Mouse (Mus musculus) limb, embryonic 15.5 days (tissue): ENCODE results near the gene Gpnmb. TPM values are rescaled to one million over a fixed set of nuclear protein-coding genes. Genes with fewer than 3 reads are reported as not detected.

Experiments used
- ATAC-seq: fragments of 200-750 bp; cut with Nextera tagmentation; 2 replicates; pipeline ENCODE4 v1.8.0; 2017; ENCODE audit warnings: low read depth, moderate TSS enrichment; ENCODE audit not compliant: insufficient number of reproducible peaks, low FRiP score, low TSS enrichment
- H3K27ac ChIP-seq: fragments of 300-500 bp; sonication (generic); 2 replicates; pipeline ENCODE4 v1.5.1; 2015; ENCODE audit warnings: moderate library complexity, mild to moderate bottlenecking, inconsistent platforms
- H3K27me3 ChIP-seq: fragments of 300-500 bp; sonication (generic); 2 replicates; pipeline ENCODE4 v1.6.1; 2015; ENCODE audit warnings: inconsistent platforms
- H3K36me3 ChIP-seq: fragments of 300-500 bp; sonication (generic); 2 replicates; pipeline ENCODE4 v1.6.1; 2015; ENCODE audit warnings: inconsistent platforms
- H3K4me1 ChIP-seq: fragments of 300-500 bp; sonication (generic); 2 replicates; pipeline ENCODE4 v1.6.1; 2015; ENCODE audit warnings: inconsistent platforms
- H3K4me2 ChIP-seq: fragments of 300-500 bp; sonication (generic); 2 replicates; pipeline ENCODE4 v1.6.1; 2015; ENCODE audit warnings: mild to moderate bottlenecking, inconsistent platforms
- H3K4me3 ChIP-seq: fragments of 300-500 bp; sonication (generic); 2 replicates; pipeline ENCODE4 v1.5.1; 2015; ENCODE audit warnings: mild to moderate bottlenecking, inconsistent platforms
- H3K9ac ChIP-seq: fragments of 300-500 bp; sonication (generic); 2 replicates; pipeline ENCODE4 v1.6.1; 2015; ENCODE audit warnings: inconsistent platforms
- H3K9me3 ChIP-seq: fragments of 300-500 bp; sonication (generic); 2 replicates; pipeline ENCODE4 v1.6.1; 2016; ENCODE audit warnings: inconsistent platforms
- WGBS: fragments of 180-500 bp; shearing (Covaris S2); methylation state at CpG from one replicate; pipeline ENCODE4 v1.1.7; 2015; 5-methylcytosine and 5-hydroxymethylcytosine counted together
- polyA plus RNA-seq: library from polyadenylated mRNA; unstranded; fragments of >200 nt; fragmentation: Nextera tagmentation; extraction: Ambion mirVana; gene quantifications from 2 replicates; pipeline ENCODE4 v1.2.1, GENCODE M21; 2015

The Gpnmb gene
- polyA plus RNA-seq, 1 experiment from 2014 or later: 1.6 TPM

DNA sequence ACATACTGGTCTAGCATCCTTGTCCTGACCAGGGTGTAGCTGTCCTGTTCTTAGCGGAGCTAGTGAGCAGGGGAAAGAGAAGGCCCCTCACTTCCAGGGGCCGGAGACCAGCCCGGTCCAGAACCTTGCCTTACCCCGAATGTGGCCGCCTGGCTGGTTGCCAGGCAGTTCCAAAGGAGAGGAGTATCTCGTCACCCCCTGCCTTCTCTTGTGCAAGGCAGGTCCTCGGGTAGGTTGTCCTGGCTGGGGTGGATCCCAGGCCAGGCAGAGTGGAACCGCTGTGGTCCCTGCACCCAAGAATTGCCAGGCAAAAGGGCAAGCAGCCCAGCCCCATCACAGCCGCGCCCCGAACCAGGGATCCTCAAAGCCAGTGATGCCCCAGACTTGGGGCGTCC is 919 bp downstream of the Gpnmb start:
- Histone ChIP-seq H3K27ac (no peak overlapping the region), H3K4me3 (no peak overlapping the region), H3K4me1 (peaks cover 16% of the 10 kb centered on the region), H3K4me2 (no peak overlapping the region), H3K9me3 (no peaks in the 10 kb centered on the region), H3K27me3 (peaks cover 8% of the 10 kb centered on the region; the same call in 1 of the 2 replicates), H3K9ac (no peak overlapping the region), H3K36me3 (no peaks in the 10 kb centered on the region)
- no peak for ATAC-seq
- 65% methylated on average over 12 of the region's 12 CpGs for WGBS

DNA sequence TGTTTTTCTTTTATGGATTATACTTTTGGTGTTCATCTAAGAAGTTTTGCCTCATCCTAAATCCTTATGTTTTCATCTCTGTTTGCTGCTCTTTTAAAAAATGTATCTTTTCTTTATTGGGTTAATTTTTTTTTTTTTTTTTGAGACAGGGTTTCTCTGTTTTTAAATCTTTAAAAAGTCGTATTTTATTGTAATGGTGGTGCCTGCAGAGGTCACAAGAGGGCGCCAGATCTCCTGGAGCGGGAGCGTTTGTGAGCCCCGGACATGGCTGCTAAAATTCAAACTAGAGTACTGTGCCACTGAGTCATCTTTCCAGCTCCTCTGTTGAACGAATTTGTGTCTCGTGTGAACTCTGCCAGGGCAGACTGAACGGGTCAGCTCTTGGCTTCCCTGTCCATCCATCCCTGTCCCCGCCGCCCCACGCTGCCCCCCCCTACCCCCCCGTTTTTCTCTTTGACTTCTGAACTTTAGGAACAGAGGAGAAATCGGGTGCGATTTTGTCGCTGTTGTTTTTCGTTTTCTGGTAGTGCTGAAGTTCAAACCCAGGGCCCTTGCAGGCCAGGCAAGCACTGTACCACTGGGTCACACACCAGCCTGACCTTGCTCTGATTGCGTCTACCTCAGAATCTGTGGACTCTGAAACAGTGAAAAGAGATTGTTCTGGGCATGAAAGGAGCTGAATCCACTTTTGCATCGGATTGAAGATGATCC is 3.3 kb downstream of the Gpnmb start:
- H3K36me3 ChIP-seq: no peaks in the 10 kb centered on the region
- ATAC-seq: no peak
- no peaks in the 10 kb centered on the region for H3K9me3 ChIP-seq
- H3K27me3 ChIP-seq: peaks cover 3% of the 10 kb centered on the region; the same call in 1 of the 2 replicates
- H3K4me3 ChIP-seq: peak overlapping the region; percentile 30
- peak overlapping the region; percentile 38 for H3K4me2 ChIP-seq
- H3K4me1 ChIP-seq: peaks cover 16% of the 10 kb centered on the region
- no peak overlapping the region for H3K9ac ChIP-seq
- WGBS: 14% methylated on average over 18 of the region's 18 CpGs
- H3K27ac ChIP-seq: no peak overlapping the region

DNA sequence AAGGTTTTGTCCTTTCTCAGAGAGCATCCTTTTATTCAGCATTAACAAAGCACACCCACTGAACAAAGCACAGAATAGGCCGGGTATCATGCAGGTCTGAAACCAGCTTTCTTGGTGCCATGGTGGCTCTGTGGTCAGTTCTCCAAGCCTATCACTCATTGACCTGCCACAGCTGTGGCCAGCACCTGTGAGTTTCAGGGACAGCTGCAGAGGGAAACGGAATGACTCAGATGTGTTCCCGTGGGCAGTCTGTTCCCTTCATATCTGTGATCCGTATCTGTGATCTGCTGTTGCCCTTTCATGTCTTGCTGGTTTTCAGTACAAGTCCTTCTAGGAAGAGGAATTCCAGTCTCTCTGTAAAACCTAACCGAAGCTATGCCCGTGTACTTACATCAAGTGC is 10.2 kb downstream of the Gpnmb start:
- Histone ChIP-seq H3K36me3 (no peaks in the 10 kb centered on the region), H3K9ac (no peak overlapping the region), H3K27ac (no peak overlapping the region), H3K9me3 (no peaks in the 10 kb centered on the region), H3K4me2 (no peak overlapping the region), H3K27me3 (no peaks in the 10 kb centered on the region), H3K4me1 (no peaks in the 10 kb centered on the region), H3K4me3 (no peak overlapping the region)
- 57% methylated on average over 6 of the region's 6 CpGs for WGBS
- ATAC-seq: no peak

DNA sequence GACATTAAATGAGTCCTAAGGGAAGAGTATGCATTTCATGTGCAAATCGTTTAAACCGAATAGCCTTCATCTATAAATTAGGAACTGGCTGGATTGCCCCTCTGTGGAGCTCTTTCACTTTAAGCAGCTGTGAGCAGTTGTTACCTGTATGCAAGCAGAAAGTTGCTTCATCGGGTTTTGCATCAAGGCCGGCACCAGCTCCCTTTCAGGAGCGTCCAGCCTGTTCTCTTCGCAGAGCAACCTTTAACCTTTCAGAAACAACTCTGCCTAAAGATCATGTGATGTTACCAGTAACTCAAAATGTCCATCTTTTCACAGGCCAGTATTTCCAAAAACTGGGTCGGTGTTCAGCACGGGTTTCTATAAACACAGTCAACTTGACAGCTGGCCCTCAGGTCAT is 10.6 kb downstream of the Gpnmb start:
- Histone ChIP-seq H3K36me3 (no peaks in the 10 kb centered on the region), H3K9me3 (no peaks in the 10 kb centered on the region), H3K4me2 (no peak overlapping the region), H3K27me3 (no peaks in the 10 kb centered on the region), H3K4me3 (no peak overlapping the region), H3K9ac (no peak overlapping the region), H3K4me1 (no peaks in the 10 kb centered on the region), H3K27ac (no peak overlapping the region)
- no peak for ATAC-seq
- WGBS: 61% methylated on average over 8 of the region's 8 CpGs

DNA sequence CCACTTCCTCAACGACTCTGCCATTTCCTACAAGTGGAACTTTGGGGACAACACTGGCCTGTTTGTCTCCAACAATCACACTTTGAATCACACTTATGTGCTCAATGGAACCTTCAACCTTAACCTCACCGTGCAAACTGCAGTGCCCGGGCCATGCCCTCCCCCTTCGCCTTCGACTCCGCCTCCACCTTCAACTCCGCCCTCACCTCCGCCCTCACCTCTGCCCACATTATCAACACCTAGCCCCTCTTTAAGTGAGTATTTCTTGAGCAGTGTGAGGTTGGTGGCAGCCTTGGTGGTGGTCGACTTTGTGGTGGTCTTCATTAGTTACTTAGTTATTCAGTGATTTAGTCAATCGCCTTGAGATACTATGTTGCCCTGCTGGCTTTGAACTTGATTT is 11.5 kb downstream of the Gpnmb start:
- no peak overlapping the region for H3K4me3 ChIP-seq
- WGBS: 67% methylated on average over 10 of the region's 10 CpGs
- no peaks in the 10 kb centered on the region for H3K36me3 ChIP-seq
- no peaks in the 10 kb centered on the region for H3K9me3 ChIP-seq
- no peak overlapping the region for H3K9ac ChIP-seq
- no peak for ATAC-seq
- H3K27me3 ChIP-seq: no peaks in the 10 kb centered on the region
- H3K4me1 ChIP-seq: no peaks in the 10 kb centered on the region
- no peak overlapping the region for H3K4me2 ChIP-seq
- H3K27ac ChIP-seq: no peak overlapping the region

DNA sequence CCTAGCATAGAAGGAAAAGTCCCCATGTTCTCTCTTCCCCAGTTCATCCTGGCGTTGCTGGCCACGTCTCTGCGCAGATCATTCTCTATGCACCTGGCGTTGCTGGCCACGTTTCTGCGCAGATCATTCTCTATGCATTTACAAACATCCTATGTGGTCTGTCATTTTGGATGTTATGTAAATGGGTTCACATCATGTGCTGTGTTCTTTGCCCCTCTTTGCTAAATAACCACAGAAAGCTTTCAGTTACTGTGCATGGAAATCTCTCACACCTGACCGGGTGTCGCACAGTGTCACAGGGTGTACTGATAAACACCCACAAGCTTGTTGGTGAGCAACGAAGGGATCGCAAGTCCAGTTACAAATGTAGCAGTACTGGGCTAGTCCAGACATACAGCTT is 12.0 kb downstream of the Gpnmb start:
- Histone ChIP-seq H3K9me3 (no peaks in the 10 kb centered on the region), H3K4me1 (no peaks in the 10 kb centered on the region), H3K4me2 (no peak overlapping the region), H3K27me3 (no peaks in the 10 kb centered on the region), H3K36me3 (no peaks in the 10 kb centered on the region), H3K27ac (no peak overlapping the region), H3K4me3 (no peak overlapping the region), H3K9ac (no peak overlapping the region)
- ATAC-seq: no peak
- WGBS: 89% methylated on average over 10 of the region's 10 CpGs

DNA sequence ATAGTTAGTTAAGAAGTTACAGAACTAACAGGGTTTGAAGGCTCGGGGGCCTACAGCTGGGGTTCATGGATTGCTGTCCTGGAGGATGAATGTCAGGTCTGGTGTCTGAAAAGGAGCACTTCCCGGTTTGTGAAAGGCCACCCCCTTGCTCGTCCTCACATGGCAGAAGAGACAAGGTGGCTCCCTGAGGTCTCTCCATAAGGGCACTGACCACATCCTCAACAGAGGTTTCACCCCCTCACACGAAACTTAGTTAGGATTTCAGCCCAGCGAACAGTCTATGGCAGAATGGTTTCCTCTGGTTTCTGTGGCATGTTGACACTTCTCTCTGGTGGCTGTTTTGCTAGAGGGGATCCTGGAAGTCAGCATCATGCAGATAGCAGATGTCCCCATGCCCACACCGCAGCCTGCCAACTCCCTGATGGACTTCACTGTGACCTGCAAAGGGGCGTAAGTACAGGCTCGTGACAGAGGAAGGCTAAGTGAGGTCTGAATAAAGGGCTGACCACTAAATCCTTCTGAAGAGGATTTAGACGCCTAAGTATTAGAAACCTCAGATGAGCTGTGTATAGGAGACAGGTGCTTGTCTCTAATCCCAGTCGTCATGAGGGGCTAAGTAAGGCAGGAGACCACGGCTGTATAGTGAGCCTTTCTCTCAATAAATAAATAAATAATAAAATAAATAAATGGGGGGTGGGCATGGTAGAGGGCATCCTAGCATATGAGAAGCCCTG is 14.5 kb downstream of the Gpnmb start:
- no peaks in the 10 kb centered on the region for H3K9me3 ChIP-seq
- H3K27ac ChIP-seq: no peak overlapping the region
- ATAC-seq: no peak
- no peaks in the 10 kb centered on the region for H3K36me3 ChIP-seq
- WGBS: 76% methylated on average over 11 of the region's 11 CpGs
- no peak overlapping the region for H3K9ac ChIP-seq
- no peak overlapping the region for H3K4me3 ChIP-seq
- H3K4me1 ChIP-seq: peaks cover 5% of the 10 kb centered on the region
- H3K4me2 ChIP-seq: no peak overlapping the region
- H3K27me3 ChIP-seq: no peaks in the 10 kb centered on the region

DNA sequence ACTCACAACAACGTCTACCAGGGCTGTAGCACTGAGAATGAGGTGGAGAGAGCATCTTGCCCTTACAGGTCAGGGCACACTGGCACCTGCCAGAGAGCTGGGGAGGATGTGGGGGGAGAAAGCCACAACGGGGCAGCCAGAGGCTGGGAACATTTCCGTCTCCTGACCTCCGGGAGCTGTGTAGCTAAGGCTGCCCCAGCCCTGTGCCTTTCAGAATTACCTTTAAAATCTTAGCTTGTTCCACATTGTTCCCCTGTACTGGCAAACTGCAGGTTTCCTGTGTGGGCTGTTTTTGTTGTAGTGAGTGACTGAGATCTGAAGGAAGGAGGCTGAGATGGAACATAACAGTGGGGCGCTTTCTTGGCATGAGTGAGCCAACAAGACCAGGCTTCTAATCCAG is 15.8 kb downstream of the Gpnmb start:
- H3K4me3 ChIP-seq: no peak overlapping the region
- H3K4me1 ChIP-seq: peaks cover 5% of the 10 kb centered on the region
- no peaks in the 10 kb centered on the region for H3K9me3 ChIP-seq
- H3K27me3 ChIP-seq: no peaks in the 10 kb centered on the region
- no peak overlapping the region for H3K27ac ChIP-seq
- WGBS: 65% methylated on average over 5 of the region's 5 CpGs
- no peaks in the 10 kb centered on the region for H3K36me3 ChIP-seq
- no peak overlapping the region for H3K4me2 ChIP-seq
- no peak for ATAC-seq
- H3K9ac ChIP-seq: no peak overlapping the region

DNA sequence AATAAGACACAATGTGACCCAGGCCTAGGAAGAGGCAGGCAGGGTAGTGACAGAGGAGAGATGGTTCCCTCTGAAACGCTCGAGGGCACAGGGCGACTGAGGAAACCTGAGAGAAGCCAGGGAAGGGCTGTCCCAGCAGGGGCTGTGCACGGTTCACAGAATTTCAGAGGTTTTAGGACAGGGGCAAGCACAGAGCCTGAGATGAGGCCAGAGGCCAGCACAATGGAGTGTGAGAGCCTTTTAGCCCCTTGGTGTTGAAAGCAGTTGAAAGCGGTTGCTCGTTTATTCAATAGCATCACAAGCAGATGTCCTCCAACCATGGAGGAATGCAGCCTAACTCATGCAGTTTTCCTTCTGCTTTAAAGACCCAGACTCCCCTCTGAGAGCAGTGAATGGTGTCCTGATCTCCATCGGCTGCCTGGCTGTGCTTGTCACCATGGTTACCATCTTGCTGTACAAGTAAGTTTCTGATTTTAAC is 18.9 kb downstream of the Gpnmb start:
- Histone ChIP-seq H3K9ac (no peak overlapping the region), H3K4me1 (peaks cover 5% of the 10 kb centered on the region), H3K36me3 (no peaks in the 10 kb centered on the region), H3K4me3 (no peak overlapping the region), H3K4me2 (no peak overlapping the region), H3K27me3 (no peaks in the 10 kb centered on the region), H3K9me3 (no peaks in the 10 kb centered on the region), H3K27ac (peak overlapping the region; percentile 27; the same call in 1 of the 2 replicates)
- no peak for ATAC-seq
- WGBS: 10% methylated on average over 7 of the region's 7 CpGs

DNA sequence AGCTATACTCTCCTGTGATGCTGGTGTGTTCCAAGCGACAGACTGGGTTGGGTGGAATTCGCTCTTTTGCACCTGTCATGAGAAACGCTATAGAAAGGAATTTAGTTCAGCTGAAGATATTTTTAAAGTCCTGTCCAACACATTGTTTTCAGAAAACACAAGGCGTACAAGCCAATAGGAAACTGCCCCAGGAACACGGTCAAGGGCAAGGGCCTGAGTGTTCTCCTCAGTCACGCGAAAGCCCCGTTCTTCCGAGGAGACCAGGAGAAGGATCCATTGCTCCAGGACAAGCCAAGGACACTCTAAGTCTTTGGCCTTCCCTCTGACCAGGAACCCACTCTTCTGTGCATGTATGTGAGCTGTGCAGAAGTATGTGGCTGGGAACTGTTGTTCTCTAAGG is 19.7 kb downstream of the Gpnmb start:
- Histone ChIP-seq H3K4me1 (peaks cover 5% of the 10 kb centered on the region), H3K27ac (no peak overlapping the region), H3K9ac (no peak overlapping the region), H3K4me2 (no peak overlapping the region), H3K9me3 (no peaks in the 10 kb centered on the region), H3K36me3 (no peaks in the 10 kb centered on the region), H3K27me3 (no peaks in the 10 kb centered on the region), H3K4me3 (no peak overlapping the region)
- ATAC-seq: no peak
- 66% methylated on average over 9 of the region's 9 CpGs for WGBS

DNA sequence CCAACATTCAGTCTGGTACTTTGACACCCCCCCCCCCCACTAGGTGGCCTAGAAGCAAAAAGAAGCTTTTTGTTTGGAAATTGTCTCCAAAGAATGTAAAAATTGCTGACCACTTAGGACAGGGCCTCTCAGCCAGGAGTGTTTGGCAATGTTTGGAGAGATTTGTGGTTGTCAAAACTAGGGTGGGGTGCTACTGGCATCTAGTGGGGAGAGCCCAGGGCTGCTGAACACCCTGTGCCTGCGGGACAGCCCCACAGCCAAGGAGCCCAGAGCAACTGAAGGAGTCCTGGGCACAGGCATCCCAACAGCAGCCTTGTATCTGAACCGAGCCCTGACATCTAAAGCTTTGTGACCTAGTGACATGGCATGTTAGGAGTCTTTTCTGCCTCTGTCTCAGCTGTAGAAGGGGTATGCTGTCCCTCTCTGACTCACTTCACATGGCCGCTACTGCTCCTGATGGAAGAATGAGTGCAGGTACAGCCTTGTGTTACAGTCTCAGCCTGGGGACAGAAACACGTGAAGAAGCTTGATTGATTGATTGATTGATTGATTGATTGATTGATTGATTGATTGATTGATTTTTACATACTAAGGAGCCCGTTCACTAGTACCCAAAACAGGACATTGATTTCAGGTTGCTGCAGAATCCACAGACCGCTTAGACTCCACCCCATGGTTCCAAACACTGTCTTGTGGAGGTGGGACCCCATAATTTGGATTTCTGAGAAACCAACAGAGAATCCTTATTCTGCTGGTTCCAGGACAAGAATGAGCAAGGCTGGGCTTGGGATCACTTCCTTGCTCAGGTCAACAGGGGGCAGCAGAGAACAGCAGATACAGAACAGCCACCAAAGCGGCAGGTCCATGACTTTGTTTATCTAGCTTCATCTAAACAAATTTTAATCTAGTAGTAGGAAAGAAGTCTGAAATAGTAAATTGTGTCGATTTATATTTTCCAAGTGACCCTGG is 21.0 kb downstream of the Gpnmb start:
- H3K4me2 ChIP-seq: no peak overlapping the region
- H3K27me3 ChIP-seq: no peaks in the 10 kb centered on the region
- H3K4me3 ChIP-seq: no peak overlapping the region
- no peak for ATAC-seq
- no peaks in the 10 kb centered on the region for H3K9me3 ChIP-seq
- peaks cover 5% of the 10 kb centered on the region for H3K4me1 ChIP-seq
- H3K9ac ChIP-seq: no peak overlapping the region
- 41% methylated on average over 8 of the region's 8 CpGs for WGBS
- H3K36me3 ChIP-seq: no peaks in the 10 kb centered on the region
- H3K27ac ChIP-seq: no peak overlapping the region
